Mouse (Mus musculus) layer of hippocampus, postnatal 10 days (tissue): ENCODE measurements around the gene Slc6a21. TPM values are rescaled to one million over a fixed set of nuclear protein-coding genes. Genes with fewer than 3 reads are reported as not detected.

Source experiments
- DNase-seq, 2 experiments: peaks; one replicate each; pipeline ENCODE4 v3.0.0; 2021; ENCODE audit warnings: low spot score in 2 of 2
- total RNA-seq, 2 experiments: library from RNA; stranded (reverse); gene quantifications; 2 replicates each; pipeline ENCODE4 v1.2.3; 2021

Slc6a21 gene
- total RNA-seq, 2 experiments from 2014 or later, result not detected

- DNase-seq, result no peak
Observed at GRCm38 (mm10) chr7:45313495-45313894, 36.2 kb downstream of the Slc6a21 start.

DNA sequence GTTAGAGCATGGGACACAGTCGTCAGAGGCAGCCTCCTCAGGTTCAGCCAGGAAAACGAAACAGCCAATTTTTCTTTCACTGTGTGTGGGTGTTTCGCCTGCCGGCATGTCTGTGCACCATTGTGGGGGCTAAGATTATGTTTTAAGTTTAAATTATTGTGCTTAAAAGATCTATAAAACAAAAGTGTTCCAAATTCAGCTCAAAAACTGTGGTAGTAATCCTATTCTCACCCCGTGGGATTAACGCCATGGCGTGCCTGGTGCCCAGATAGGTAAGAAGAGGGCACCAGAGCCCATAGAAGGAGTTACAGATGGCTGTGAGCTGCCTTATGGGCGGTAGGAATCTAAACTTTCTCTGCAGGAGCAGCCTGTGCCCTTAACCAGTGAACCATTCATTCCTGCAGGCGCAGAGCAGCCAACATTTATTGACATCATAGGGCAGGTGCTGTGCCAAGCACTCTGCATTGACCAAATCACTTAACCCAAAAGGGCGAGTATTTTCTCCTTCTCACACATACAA, 37.9 kb downstream of the Slc6a21 start:
- no peak for DNase-seq

DNA sequence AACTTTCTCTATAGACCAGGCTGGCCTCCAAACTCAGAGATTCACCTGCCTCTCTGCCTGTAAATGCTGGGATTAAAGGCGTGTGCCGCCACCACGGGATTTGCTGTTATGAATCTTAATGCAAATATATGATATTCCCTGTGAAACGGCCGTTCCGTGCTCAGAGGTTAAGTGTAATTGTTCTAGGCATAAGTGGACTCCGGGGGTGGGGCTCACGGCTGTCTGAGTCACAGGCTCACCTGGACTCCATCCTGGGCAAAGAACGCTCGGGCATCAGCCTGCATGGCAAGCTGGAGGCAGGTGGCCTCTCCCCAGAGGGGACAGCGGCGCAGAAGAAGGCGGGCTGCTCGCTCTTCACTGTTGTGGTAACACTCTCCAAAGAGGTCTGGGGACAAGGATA, 39.2 kb downstream of the Slc6a21 start:
- DNase-seq, result no peak

DNA sequence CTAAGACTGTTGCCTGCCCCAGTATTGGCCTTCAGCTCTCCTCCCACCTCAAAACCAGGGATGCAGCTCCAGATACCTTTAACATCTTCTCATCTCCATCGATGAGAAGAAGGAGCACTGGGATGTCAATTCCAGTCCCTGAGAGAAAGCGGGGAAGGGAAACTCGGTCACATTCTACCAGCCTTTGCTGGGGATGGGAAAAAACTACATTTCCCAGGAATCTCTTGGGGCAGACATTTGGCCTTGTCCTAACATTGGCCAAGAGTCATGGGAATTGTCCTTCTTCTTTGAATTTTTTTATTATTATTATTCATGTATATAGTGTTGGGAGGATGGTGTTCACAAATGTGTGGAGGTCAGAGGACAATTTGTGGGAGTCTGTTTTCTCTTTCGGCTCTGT, 44.9 kb downstream of the Slc6a21 start:
- no peak for DNase-seq

- DNase-seq, result no peak
Observed at GRCm38 (mm10) chr7:45323069-45323468, 45.8 kb downstream of the Slc6a21 start.

GRCm38 (mm10) chr7:45325800-45326199, 48.5 kb downstream of the Slc6a21 start:
- no peak for DNase-seq

- no peak for DNase-seq
Observed at GRCm38 (mm10) chr7:45328841-45329475, 51.6 kb downstream of the Slc6a21 start.

DNA sequence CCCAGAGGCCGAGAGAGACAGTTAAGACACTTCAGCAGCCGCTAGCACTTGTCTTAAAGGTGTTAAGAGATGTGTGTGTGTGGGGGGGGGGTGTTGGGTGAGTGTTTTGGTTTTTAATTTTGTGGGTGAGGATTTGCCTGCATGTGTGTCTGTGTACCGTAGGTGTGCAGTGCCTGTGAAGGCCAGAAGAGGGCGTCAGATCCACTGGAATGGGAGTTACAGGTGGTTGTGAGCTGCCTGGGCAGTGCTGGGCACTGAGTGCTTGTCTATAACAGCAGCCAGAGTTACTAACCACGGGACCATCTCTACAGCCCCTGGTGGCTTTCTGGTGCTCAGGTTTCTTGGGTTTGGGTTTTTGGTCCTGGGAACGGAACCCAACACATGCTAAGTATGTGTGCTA, 54.2 kb downstream of the Slc6a21 start:
- no peak for DNase-seq

DNA sequence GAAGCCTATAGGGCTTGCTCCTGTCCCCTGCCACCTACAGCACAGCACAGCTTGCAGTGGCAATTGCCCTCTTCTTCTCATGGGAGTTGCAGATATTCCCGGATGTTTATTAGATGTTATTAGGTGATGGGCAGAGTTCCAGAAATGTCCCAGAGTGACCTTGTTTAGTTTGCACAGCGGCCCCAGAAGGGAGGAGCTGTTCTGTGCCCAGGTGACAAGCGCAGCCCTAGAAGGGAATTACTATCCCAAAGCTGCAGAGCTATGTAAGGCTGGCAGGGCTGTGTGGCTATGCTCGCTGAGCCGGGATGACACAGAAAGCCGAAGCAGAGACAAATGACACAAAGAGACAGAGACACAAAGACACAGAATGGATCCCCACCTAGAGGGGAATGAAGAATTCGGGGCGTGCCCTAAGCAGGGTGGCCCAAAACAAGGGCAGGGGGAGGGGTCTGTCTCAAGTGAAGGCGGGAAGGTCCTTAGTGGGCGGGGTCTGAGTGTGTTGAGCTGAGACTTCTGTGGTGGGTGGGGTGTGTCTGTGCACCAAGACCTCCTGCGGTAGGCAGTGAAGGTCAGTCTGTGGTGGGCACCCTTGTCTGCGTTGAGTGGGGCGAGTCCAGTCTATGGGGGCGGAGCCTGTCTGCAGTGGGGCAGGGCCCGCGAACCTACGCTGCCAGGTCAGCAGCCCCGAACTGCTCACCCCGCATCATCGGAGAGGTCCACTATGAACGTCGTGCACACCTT, 55.5 kb downstream of the Slc6a21 start:
- no peak for DNase-seq

DNA sequence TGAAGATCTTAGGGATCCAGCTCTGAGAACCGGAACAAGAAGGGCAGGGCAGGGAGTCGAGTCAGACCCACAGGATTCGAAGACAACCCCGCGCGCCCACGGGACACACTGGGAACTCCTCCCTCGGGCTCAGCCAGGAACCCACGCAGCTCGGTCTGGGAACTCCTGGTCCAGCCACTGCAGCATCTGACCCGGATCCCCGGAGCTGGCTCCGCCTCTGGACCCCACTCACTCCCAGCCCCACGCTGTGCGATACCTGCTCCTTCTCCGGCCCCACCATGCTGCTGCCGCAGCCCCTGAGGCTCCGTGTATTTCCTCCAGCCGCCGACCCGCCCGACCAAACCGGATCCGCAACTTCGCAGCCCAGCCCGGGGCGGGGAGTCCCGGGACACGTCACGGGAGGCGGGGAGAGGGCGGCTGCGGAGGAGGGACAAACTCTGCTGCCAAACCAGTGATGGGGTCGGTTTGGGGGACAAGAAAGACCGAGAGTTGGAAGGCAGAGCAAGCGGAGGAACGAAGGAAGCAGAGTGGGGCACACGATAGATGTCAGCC, 56.2 kb downstream of the Slc6a21 start, which contains the start of gene Trpm4:
Gene Trpm4 (minus strand): TSS at position 350 of the 552 bp plus-strand sequence.
- DNase-seq, result peak; percentile 79 to 81

DNA sequence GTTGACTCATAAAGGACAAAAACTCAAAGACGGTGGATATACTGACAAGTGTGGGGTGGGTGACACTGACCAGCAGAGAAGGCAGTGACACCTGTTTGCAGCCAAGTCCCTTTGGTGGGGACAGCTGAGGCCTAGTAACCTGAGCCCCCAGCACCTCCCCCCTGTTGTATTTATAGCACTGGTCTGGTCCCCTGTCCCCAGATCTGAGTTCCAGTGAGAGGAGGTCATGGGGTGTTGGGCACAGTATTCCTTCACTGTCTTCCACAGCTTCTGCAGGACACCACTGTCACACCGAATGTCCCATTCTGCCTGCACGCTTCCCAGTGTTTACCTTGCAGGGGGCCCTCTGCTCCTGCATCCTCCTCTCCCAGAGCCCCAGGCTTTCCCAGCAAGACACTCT, 57.3 kb downstream of the Slc6a21 start:
- no peak for DNase-seq

DNA sequence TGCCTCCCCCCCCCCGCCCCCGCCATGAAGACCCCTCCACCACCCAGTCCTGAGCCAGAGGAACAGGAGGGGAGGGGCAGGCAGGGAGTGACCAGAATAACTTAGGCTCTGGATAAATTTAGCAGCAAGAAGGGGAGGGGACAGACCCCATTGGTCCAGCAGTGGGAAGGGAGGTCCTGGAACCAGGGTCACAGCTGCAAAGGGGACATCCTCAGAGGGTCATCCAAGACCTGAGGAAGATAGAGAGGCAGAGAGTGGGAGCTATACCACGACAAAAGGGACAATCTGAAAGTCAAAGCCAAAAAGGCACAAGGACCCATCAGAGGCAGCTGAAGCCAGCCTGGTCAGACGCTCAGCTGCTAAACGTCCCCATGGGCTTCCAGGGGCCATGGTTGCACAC, 57.7 kb downstream of the Slc6a21 start, which contains the start of gene Hrc:
Gene Hrc (plus strand): TSS at position 235 of the 400 bp plus-strand sequence.
- DNase-seq, result no peak

DNA sequence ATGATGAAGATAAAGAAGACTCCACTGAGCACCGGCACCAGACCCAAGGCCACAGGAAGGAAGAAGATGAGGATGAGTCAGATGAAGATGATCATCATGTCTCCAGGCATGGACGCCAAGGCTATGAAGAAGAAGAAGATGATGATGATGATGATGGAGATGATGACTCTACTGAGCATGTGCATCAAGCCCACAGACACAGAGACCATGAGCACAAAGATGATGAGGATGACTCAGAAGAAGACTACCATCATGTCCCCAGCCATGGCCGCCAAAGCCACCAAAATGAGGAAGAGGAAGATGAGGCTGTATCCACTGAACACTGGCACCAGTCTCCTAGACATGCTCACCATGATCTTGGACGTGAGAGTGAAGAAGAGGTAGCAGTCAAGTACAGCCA, 59.0 kb downstream of the Slc6a21 start:
- DNase-seq, result no peak

- DNase-seq, result no peak
Observed at GRCm38 (mm10) chr7:45337469-45337868, 60.2 kb downstream of the Slc6a21 start.

DNA sequence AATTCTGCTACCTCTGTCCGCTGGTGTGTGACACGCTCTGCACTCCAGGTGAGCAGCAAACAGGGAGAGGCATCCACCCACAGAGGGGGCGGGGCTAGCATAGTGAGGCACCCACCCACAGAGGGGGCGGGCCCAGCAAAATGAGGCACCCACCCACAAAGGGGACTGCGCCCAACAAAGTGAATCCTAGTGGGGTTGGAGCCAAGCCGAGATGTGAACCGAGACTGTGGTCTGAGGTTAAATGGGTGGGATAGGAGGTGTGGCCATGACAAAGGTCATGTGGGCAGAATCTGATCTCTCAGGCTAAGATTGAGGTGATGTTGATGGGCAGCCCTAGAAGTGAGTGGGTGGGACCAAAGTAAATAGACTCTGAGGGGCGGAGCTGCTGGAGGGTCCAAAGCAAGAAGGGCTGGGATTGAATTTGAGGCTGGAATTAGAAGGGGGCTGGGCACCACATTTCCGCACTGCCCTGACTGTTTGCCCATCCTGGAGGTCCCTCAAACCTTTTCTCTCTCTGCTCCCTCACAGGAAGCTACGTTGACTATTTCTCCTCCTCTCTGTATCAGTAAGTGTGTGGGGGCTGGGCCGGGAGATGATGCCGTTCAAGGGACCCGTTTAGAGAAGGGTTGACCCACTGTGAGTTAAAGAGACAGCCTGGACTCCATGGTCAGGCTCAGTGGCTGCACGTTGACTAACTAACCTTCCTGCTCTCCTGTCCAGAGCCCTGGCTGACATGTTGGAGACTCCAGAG, 61.0 kb downstream of the Slc6a21 start:
- DNase-seq, result peak in 1 of 2 experiments; percentile 52

Other genes with a start within 250 kb of the Slc6a21 start
- 10 to 100 TPM; 69.1 to 70.3 TPM for gene Prr12, start 224.6 kb upstream of the Slc6a21 start, total RNA-seq
- 10 to 100 TPM; 47.2 to 51.6 TPM for gene Nosip, start 215.1 kb upstream of the Slc6a21 start, total RNA-seq
- gene Prrg2, start 214.8 kb upstream of the Slc6a21 start, total RNA-seq, result 10 to 100 TPM in 1 of 2 experiments, 1 to 10 TPM in 1; 6.9 to 10.1 TPM
- gene Rcn3, start 185.3 kb upstream of the Slc6a21 start, total RNA-seq, result 10 to 100 TPM; 11.4 to 11.9 TPM
- gene Fcgrt, start 173.7 kb upstream of the Slc6a21 start, total RNA-seq, result 10 to 100 TPM; 17.9 to 23.1 TPM
- gene Rps11, start 153.1 kb upstream of the Slc6a21 start, total RNA-seq, result 100 to 1,000 TPM; 456 to 554 TPM
- 100 to 1,000 TPM; 946 to 985 TPM for gene Rpl13a, start 148.8 kb upstream of the Slc6a21 start, total RNA-seq
- gene Gm45713, start 141.3 kb upstream of the Slc6a21 start, total RNA-seq, result not detected
- gene Flt3l, start 141.1 kb upstream of the Slc6a21 start, total RNA-seq, result 1 to 10 TPM; 4.3 to 6.0 TPM
- 10 to 100 TPM; 60.7 to 63.1 TPM for gene Pih1d1, start 123.2 kb upstream of the Slc6a21 start, total RNA-seq
- 10 to 100 TPM; 12.2 to 17.3 TPM for gene Aldh16a1, start 122.9 kb upstream of the Slc6a21 start, total RNA-seq
- gene Slc17a7, start 113.6 kb upstream of the Slc6a21 start, total RNA-seq, result 1,000 to 10,000 TPM; 1,094 to 1,136 TPM
- gene Gfy, start 97.9 kb upstream of the Slc6a21 start, total RNA-seq, result under 1 TPM; 0.18 to 0.43 TPM
- not detected for gene Pth2, start 96.5 kb upstream of the Slc6a21 start, total RNA-seq
- 1 to 10 TPM; 2.2 to 2.9 TPM for gene Ccdc155, start 72.6 kb upstream of the Slc6a21 start, total RNA-seq
- 10 to 100 TPM in 1 of 2 experiments, 1 to 10 TPM in 1; 8.3 to 10.7 TPM for gene Dkkl1, start 65.4 kb upstream of the Slc6a21 start, total RNA-seq
- 10 to 100 TPM; 12.5 to 13.7 TPM for gene Tead2, start 61.8 kb upstream of the Slc6a21 start, total RNA-seq
- gene Cd37, start 38.4 kb upstream of the Slc6a21 start, total RNA-seq, result 1 to 10 TPM; 4.6 to 5.0 TPM
- gene Slc6a16, start 36.4 kb upstream of the Slc6a21 start, total RNA-seq, result 1 to 10 TPM; 1.0 to 1.2 TPM
- gene Trpm4, start 56.3 kb downstream of the Slc6a21 start, total RNA-seq, result 10 to 100 TPM; 19.6 to 20.9 TPM
- under 1 TPM; 0.85 to 0.96 TPM for gene Hrc, start 57.8 kb downstream of the Slc6a21 start, total RNA-seq
- gene Ppfia3, start 89.5 kb downstream of the Slc6a21 start, total RNA-seq, result 100 to 1,000 TPM; 124 to 128 TPM
- 100 to 1,000 TPM; 137 to 163 TPM for gene Lin7b, start 93.1 kb downstream of the Slc6a21 start, total RNA-seq
- gene Snrnp70, start 118.2 kb downstream of the Slc6a21 start, total RNA-seq, result 100 to 1,000 TPM; 393 to 440 TPM
- not detected for gene Kcna7, start 128.1 kb downstream of the Slc6a21 start, total RNA-seq
- gene Ntf5, start 136.2 kb downstream of the Slc6a21 start, total RNA-seq, result under 1 TPM; 0.18 to 0.22 TPM
- gene Lhb, start 143.3 kb downstream of the Slc6a21 start, total RNA-seq, result under 1 TPM in 1 of 2 experiments, not detected in 1; 0.75 TPM
- 10 to 100 TPM; 18.9 to 20.9 TPM for gene Gys1, start 157.3 kb downstream of the Slc6a21 start, total RNA-seq
- 10 to 100 TPM; 44.5 to 44.9 TPM for gene Ruvbl2, start 160.6 kb downstream of the Slc6a21 start, total RNA-seq
- 100 to 1,000 TPM; 429 to 433 TPM for gene Ftl1, start 182.4 kb downstream of the Slc6a21 start, total RNA-seq
- 100 to 1,000 TPM; 103 to 123 TPM for gene Bax, start 189.4 kb downstream of the Slc6a21 start, total RNA-seq
- under 1 TPM in 1 of 2 experiments, not detected in 1; 0.23 TPM for gene Tulp2, start 204.4 kb downstream of the Slc6a21 start, total RNA-seq
- gene Gm45808, start 209.3 kb downstream of the Slc6a21 start, total RNA-seq, result 1 to 10 TPM; 1.2 to 1.4 TPM
- gene Dhdh, start 211.3 kb downstream of the Slc6a21 start, total RNA-seq, result 1 to 10 TPM; 2.0 to 2.6 TPM
- gene Nucb1, start 232.9 kb downstream of the Slc6a21 start, total RNA-seq, result 100 to 1,000 TPM; 107 to 117 TPM
- 10 to 100 TPM; 23.6 to 29.3 TPM for gene Ppp1r15a, start 248.8 kb downstream of the Slc6a21 start, total RNA-seq
- under 1 TPM; 0.80 to 0.94 TPM for gene Plekha4, start 248.8 kb downstream of the Slc6a21 start, total RNA-seq